Comparison of ENCODE assay signal across 8 mouse cellular contexts in the genomic region with DNA sequence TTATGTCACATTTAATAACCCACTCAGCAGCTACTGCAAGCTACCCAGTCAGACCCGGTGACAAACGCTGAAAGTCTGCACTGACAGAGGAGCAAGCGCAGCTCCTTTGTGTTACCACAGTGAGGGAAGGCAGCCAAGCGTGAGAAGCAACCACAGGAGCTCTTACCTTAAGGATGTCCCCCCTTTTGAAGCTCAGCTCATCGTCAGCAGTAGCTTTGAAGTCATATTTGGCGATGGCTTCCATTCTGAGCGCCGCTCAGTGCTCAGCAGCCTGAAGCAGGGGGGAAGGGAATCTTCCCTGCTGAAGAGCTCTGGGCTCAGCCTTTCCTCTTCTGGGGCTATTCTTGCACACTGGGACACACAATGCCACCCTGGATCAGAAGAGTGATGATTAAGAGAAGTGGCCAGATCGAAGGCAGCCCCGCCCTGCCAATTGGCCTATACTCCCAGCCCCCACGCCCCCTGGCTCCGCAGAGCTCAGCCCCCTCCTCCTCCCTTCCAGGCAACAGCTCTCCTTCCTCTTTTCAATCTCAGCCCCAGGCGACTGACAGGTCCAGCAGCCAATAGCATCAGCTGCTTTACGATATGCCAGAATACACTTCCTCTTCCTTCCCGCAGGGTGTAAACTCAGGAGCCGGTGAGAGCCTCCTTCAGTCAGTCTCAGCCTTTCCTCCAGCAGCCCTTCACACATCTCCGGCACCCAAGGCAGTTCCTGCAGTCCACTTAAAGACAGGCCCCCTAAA. TPM values are rescaled to one million over a fixed set of nuclear protein-coding genes. Genes with fewer than 3 reads are reported as not detected.
DNase-seq lines count a peak whose midpoint lies in the region; ATAC-seq lines count a peak whose summit lies in the region.

No protein-coding gene starts in this region.

- H3K36me3 ChIP-seq in forebrain, embryonic 13.5 days (ENCODE audit: poor library complexity, severe bottlenecking): peaks cover 10% of the 10 kb centered on the region
- peaks cover 21% of the 10 kb centered on the region for H3K36me3 ChIP-seq in liver, embryonic 15.5 days (replicated peaks)
- H3K36me3 ChIP-seq in neural tube, embryonic 11.5 days (ENCODE audit: control insufficient read depth, insufficient read depth, low read length): no peaks in the 10 kb centered on the region
- H3K36me3 ChIP-seq in stomach, embryonic 16.5 days (ENCODE audit: control insufficient read depth, insufficient read depth, low read length): no peaks in the 10 kb centered on the region

- H3K27ac ChIP-seq in brown adipose tissue, adult 24 weeks (replicated peaks; ENCODE audit: low read depth, low read length): peak overlapping the region; percentile 31
- H3K27ac ChIP-seq in forebrain, embryonic 13.5 days: peak overlapping the region; percentile 91
- H3K27ac ChIP-seq in liver, embryonic 15.5 days (replicated peaks): 0 out of 2 replicates have a peak overlapping the region, but pooled peaks have one; percentile 16
- peak overlapping the region; percentile 75 for H3K27ac ChIP-seq in neural tube, embryonic 11.5 days (ENCODE audit: low read depth, low read length)
- H3K27ac ChIP-seq in stomach, embryonic 16.5 days (ENCODE audit: low read length): peak overlapping the region; percentile 70

- H3K4me1 ChIP-seq in brown adipose tissue, adult 24 weeks (ENCODE audit: control insufficient read depth, insufficient read depth, insufficient read length, low read length): peaks cover 20% of the 10 kb centered on the region
- peaks cover 39% of the 10 kb centered on the region for H3K4me1 ChIP-seq in forebrain, embryonic 13.5 days
- peaks cover 52% of the 10 kb centered on the region for H3K4me1 ChIP-seq in liver, embryonic 15.5 days (replicated peaks)
- peaks cover 11% of the 10 kb centered on the region for H3K4me1 ChIP-seq in neural tube, embryonic 11.5 days (ENCODE audit: control insufficient read depth, insufficient read depth, low read length)
- peaks cover 14% of the 10 kb centered on the region for H3K4me1 ChIP-seq in stomach, embryonic 16.5 days (ENCODE audit: control insufficient read depth, insufficient read depth, low read length)

- peak overlapping the region; percentile 78 for H3K4me2 ChIP-seq in forebrain, embryonic 13.5 days
- H3K4me2 ChIP-seq in liver, embryonic 15.5 days: peak overlapping the region; percentile 63
- peak overlapping the region; percentile 79 for H3K4me2 ChIP-seq in neural tube, embryonic 11.5 days (ENCODE audit: low read depth)
- peak overlapping the region; percentile 94 for H3K4me2 ChIP-seq in stomach, embryonic 16.5 days (ENCODE audit: low read depth, low read length)

- H3K9me3 ChIP-seq in forebrain, embryonic 13.5 days (replicated peaks): no peaks in the 10 kb centered on the region
- no peaks in the 10 kb centered on the region for H3K9me3 ChIP-seq in liver, embryonic 15.5 days (replicated peaks)
- H3K9me3 ChIP-seq in neural tube, embryonic 11.5 days (ENCODE audit: control insufficient read depth, low read length): no peaks in the 10 kb centered on the region
- no peaks in the 10 kb centered on the region for H3K9me3 ChIP-seq in stomach, embryonic 16.5 days (replicated peaks; ENCODE audit: control insufficient read depth, low read length)

- peak; percentile 73 to 76 for DNase-seq in CD8-positive naive resting alpha-beta T cell, adult 2 months (ENCODE audit: low read depth in 2 of 2, low spot score in 2 of 2)
- DNase-seq in heart, postnatal 10 days: peak; percentile 95 to 96
- peak; percentile 93 to 97 for DNase-seq in kidney, postnatal 4 days
- DNase-seq in neural tube, embryonic 11.5 days (ENCODE audit: low spot score): peak; percentile 87

- H3K4me3 ChIP-seq in brown adipose tissue, adult 24 weeks (ENCODE audit: insufficient read depth, low read depth, low read length): peak overlapping the region; percentile 67
- H3K4me3 ChIP-seq in forebrain, embryonic 13.5 days: peak overlapping the region; percentile 69
- peak overlapping the region; percentile 53 for H3K4me3 ChIP-seq in liver, embryonic 15.5 days (replicated peaks)
- H3K4me3 ChIP-seq in neural tube, embryonic 11.5 days (ENCODE audit: low read depth, low read length): peak overlapping the region; percentile 50
- H3K4me3 ChIP-seq in stomach, embryonic 16.5 days (replicated peaks; ENCODE audit: low read length): peak overlapping the region; percentile 74

- 2% methylated on average over 17 of the region's 17 CpGs for WGBS in forebrain, embryonic 13.5 days
- 30% methylated on average over 17 of the region's 17 CpGs for WGBS in liver, embryonic 15.5 days (ENCODE audit: insufficient replicate concordance)
- WGBS in neural tube, embryonic 11.5 days: 7% methylated on average over 17 of the region's 17 CpGs
- 10% methylated on average over 17 of the region's 17 CpGs for WGBS in stomach, embryonic 16.5 days

- no peaks in the 10 kb centered on the region for H3K27me3 ChIP-seq in forebrain, embryonic 13.5 days
- H3K27me3 ChIP-seq in liver, embryonic 15.5 days: no peaks in the 10 kb centered on the region
- H3K27me3 ChIP-seq in neural tube, embryonic 11.5 days (ENCODE audit: control insufficient read depth, insufficient read depth, low read length): no peaks in the 10 kb centered on the region
- no peaks in the 10 kb centered on the region for H3K27me3 ChIP-seq in stomach, embryonic 16.5 days (ENCODE audit: control insufficient read depth, insufficient read depth, low read length)

- peak overlapping the region; percentile 84 for H3K9ac ChIP-seq in forebrain, embryonic 13.5 days
- H3K9ac ChIP-seq in liver, embryonic 15.5 days: peak overlapping the region; percentile 45
- H3K9ac ChIP-seq in neural tube, embryonic 11.5 days (ENCODE audit: low read length): peak overlapping the region; percentile 72
- H3K9ac ChIP-seq in stomach, embryonic 16.5 days (ENCODE audit: low read length): peak overlapping the region; percentile 85

- intact Hi-C loops in heart, postnatal 10 days (cut with DNase I): loop anchor here (5.0 kb wide), 1 partner anchor 47 kb away; no protein-coding TSS in a partner anchor

- peak; percentile 98 for ATAC-seq in forebrain, embryonic 13.5 days
- peak; percentile 62 for ATAC-seq in liver, embryonic 15.5 days (ENCODE audit: insufficient read depth)
- peak; percentile 83 for ATAC-seq in neural tube, embryonic 11.5 days (ENCODE audit: insufficient read depth, low FRiP score, low TSS enrichment)
- ATAC-seq in stomach, embryonic 16.5 days (ENCODE audit: insufficient read depth, low FRiP score): peak; percentile 94

RNA-seq across cellular contexts. Expression of a gene that starts 9.2 kb away (rescaled TPM):
- 29.1 and 32.4 TPM in 2 replicates for polyA plus RNA-seq in brown adipose tissue, adult 24 weeks (2012; ENCODE audit: insufficient read depth, insufficient read length, missing spikeins)
- 137 and 139 TPM in 2 replicates for polyA plus RNA-seq in forebrain, embryonic 13.5 days (2015; fragmentation: Nextera tagmentation; extraction: Ambion mirVana)
- total RNA-seq in heart, postnatal 10 days (2021): 100 to 1,000 TPM; 122 to 144 TPM
- 53.4 and 55.8 TPM in 2 replicates for polyA plus RNA-seq in liver, embryonic 15.5 days (2015; fragmentation: Nextera tagmentation; extraction: Ambion mirVana)
- 86.7 and 89.8 TPM in 2 replicates for polyA plus RNA-seq in neural tube, embryonic 11.5 days (2014; fragmentation: Nextera tagmentation; extraction: Ambion mirVana)
- 59.1 and 79.6 TPM in 2 replicates for polyA plus RNA-seq in stomach, embryonic 16.5 days (2015; fragmentation: Nextera tagmentation; extraction: Ambion mirVana)

Comparison
In these comparisons a context has a peak if more than half of its experiments do, and no peak if none do; other contexts are left out.
1. Peak in every context shown above with its lines: DNase-seq, ATAC-seq, H3K4me3 ChIP-seq and H3K27ac ChIP-seq.
2. H3K27ac ChIP-seq: peak in every context shown above with its lines; median percentile 91 in forebrain, embryonic 13.5 days; 75 in neural tube, embryonic 11.5 days; 70 in stomach, embryonic 16.5 days; 31 in brown adipose tissue, adult 24 weeks; 16 in liver, embryonic 15.5 days.